Mouse (Mus musculus): ENCODE results near the gene Rlbp1.

DNA sequence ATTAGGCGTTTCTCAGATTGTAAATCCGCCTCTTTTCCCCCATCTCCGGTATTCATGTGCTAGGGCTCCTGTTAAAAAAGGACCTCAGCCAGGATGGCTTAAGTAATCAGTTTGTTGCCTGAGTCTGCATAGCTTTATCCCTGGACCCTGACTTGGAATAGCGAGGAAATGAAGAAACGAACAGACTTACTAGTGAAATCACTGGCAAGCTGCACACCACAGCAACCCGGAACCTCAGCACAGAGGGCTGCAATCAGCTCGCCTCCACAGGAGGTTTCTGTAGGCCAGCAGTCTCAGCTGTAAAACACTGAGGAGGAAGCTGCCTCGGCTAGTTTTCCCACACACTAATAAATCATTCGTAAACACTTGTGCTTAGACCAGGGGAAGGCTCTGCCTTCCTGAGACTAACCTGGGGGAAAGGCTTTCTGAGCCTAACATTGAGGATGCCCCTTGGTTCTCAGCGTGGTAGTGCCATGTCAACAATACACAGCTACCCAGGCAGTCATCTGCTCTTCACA is 10.7 kb upstream of the Rlbp1 start:
- TF ChIP-seq CTCF (IDR thresholded peaks at IDR 0.05; ENCODE audit: low read depth) (no peak), EP300 (IDR thresholded peaks at IDR 0.05; ENCODE audit: low read depth) (no peak)
